Mouse (Mus musculus) ovary, postnatal 14 days (tissue): ENCODE data around the gene Tmem208.
A peak's percentile ranks its signal among the peaks of the same experiment; 100 is the strongest.

Source experiments
- DNase-seq: peaks from one replicate; pipeline ENCODE4 v3.0.0; 2022; ENCODE audit warnings: low spot score

Tmem208 gene

GRCm38 (mm10) chr8:105353583-105354135 is 27.5 kb downstream of the Tmem208 start:
- no peak for DNase-seq

- no peak for DNase-seq
These were observed 28.4 kb downstream of the Tmem208 start for GRCm38 (mm10) chr8:105354549-105354948.

- DNase-seq: no peak
These were observed 29.2 kb downstream of the Tmem208 start for GRCm38 (mm10) chr8:105355179-105356024.

GRCm38 (mm10) chr8:105356681-105357080 is 30.5 kb downstream of the Tmem208 start:
- no peak for DNase-seq

- DNase-seq: no peak
These were observed 33.1 kb downstream of the Tmem208 start for GRCm38 (mm10) chr8:105359208-105359607.

GRCm38 (mm10) chr8:105359646-105360045 is 33.5 kb downstream of the Tmem208 start:
- no peak for DNase-seq

- no peak for DNase-seq
These were observed 35.9 kb downstream of the Tmem208 start for GRCm38 (mm10) chr8:105361751-105362702.

GRCm38 (mm10) chr8:105367107-105367506 is 41.0 kb downstream of the Tmem208 start:
- no peak for DNase-seq

- DNase-seq: no peak
These were observed 46.3 kb downstream of the Tmem208 start for GRCm38 (mm10) chr8:105372473-105372872.

GRCm38 (mm10) chr8:105373032-105373431 is 46.9 kb downstream of the Tmem208 start, which contains the start of gene Plekhg4:
Plekhg4 (plus strand) TSS chr8:105373274.
- no peak for DNase-seq

- no peak for DNase-seq
These were observed 48.4 kb downstream of the Tmem208 start for GRCm38 (mm10) chr8:105374513-105374966.

GRCm38 (mm10) chr8:105378673-105379072 is 52.5 kb downstream of the Tmem208 start:
- peak; percentile 73 for DNase-seq

GRCm38 (mm10) chr8:105380308-105380707 is 54.2 kb downstream of the Tmem208 start:
- DNase-seq: no peak

- DNase-seq: no peak
These were observed 57.9 kb downstream of the Tmem208 start for GRCm38 (mm10) chr8:105384070-105384469.
